Mouse (Mus musculus) C2C12 (cell line): ENCODE measurements around the gene Rab31. TPM values are rescaled to one million over a fixed set of nuclear protein-coding genes. Genes with fewer than 3 reads are reported as not detected.

Source experiments
- H3K27me3 ChIP-seq: one replicate; pipeline ENCODE4 v1.6.1; 2011; ENCODE audit not compliant: control insufficient read depth, insufficient read depth, insufficient read length
- H3K36me3 ChIP-seq: one replicate; pipeline ENCODE4 v1.6.1; 2011; ENCODE audit not compliant: control insufficient read depth, insufficient read depth
- H3K4me3 ChIP-seq: one replicate; pipeline ENCODE4 v1.5.1; 2011; ENCODE audit warnings: mild to moderate bottlenecking, control low read depth; ENCODE audit not compliant: poor library complexity, insufficient read depth, severe bottlenecking
- H3K79me2 ChIP-seq: one replicate; pipeline ENCODE4 v1.6.1; 2011; ENCODE audit not compliant: control insufficient read depth, insufficient read depth
- H3K79me3 ChIP-seq: one replicate; pipeline ENCODE4 v1.6.1; 2011; ENCODE audit warnings: low read depth, control low read depth
- H3ac ChIP-seq: one replicate; pipeline ENCODE3; 2011; ENCODE audit warnings: low read depth; ENCODE audit not compliant: control insufficient read depth, insufficient read length
- CEBPB ChIP-seq: IDR thresholded peaks from one replicate; pipeline ENCODE4 v1.6.1; 2011; ENCODE audit warnings: low read depth, mild to moderate bottlenecking, control low read depth, moderate library complexity
- CTCF ChIP-seq: IDR thresholded peaks from one replicate; pipeline ENCODE4 v1.5.1; 2011; ENCODE audit not compliant: control insufficient read depth, insufficient read depth, insufficient read length
- FOSL1 ChIP-seq: IDR thresholded peaks from one replicate; pipeline ENCODE4 v1.8.0; 2011; ENCODE audit warnings: mild to moderate bottlenecking, low read length; ENCODE audit not compliant: poor library complexity, insufficient read depth, severe bottlenecking
- MAX ChIP-seq: IDR thresholded peaks from one replicate; pipeline ENCODE4 v1.6.1; 2011; ENCODE audit warnings: mild to moderate bottlenecking, control low read depth
- MYOD1 ChIP-seq: IDR thresholded peaks from one replicate; pipeline ENCODE4 v1.6.1; 2011; ENCODE audit warnings: low read depth; ENCODE audit not compliant: control insufficient read depth, insufficient read length
- MYOG ChIP-seq: IDR thresholded peaks from one replicate; pipeline ENCODE4 v1.6.1; 2011; ENCODE audit not compliant: control insufficient read depth, insufficient read length; ENCODE audit errors: extremely low read depth
- USF1 ChIP-seq: IDR thresholded peaks from one replicate; pipeline ENCODE4 v1.6.1; 2011; ENCODE audit warnings: low read depth, mild to moderate bottlenecking, control low read depth, moderate library complexity
- polyA plus RNA-seq: library from polyadenylated mRNA; unstranded; fragments of >200 nt; fragmentation: generic; extraction: Trizol; gene quantifications from one replicate; pipeline ENCODE4 v1.2.1, GENCODE M21; 2012; ENCODE audit warnings: missing spikeins

Gene Rab31
- polyA plus RNA-seq, 1 experiment: 144 TPM

- Histone ChIP-seq H3K79me2 (peaks cover 97% of the 10 kb centered on the region), H3K79me3 (peaks cover 69% of the 10 kb centered on the region), H3K27me3 (no peaks in the 10 kb centered on the region), H3K4me3 (no peak overlapping the region), H3ac (no peak overlapping the region), H3K36me3 (peaks cover 24% of the 10 kb centered on the region)
- TF ChIP-seq CEBPB: no peak
Measured at GRCm38 (mm10) chr17:65729945-65730741, 42.4 kb downstream of the Rab31 start.

GRCm38 (mm10) chr17:65726755-65727154, 45.8 kb downstream of the Rab31 start:
- TF ChIP-seq FOSL1 (no peak), CEBPB (no peak), MYOG (no peak), USF1 (peak; percentile 66)
- Histone ChIP-seq H3K36me3 (peaks cover 35% of the 10 kb centered on the region), H3ac (no peak overlapping the region), H3K79me2 (peaks cover 97% of the 10 kb centered on the region), H3K79me3 (peaks cover 68% of the 10 kb centered on the region), H3K27me3 (no peaks in the 10 kb centered on the region), H3K4me3 (no peak overlapping the region)

GRCm38 (mm10) chr17:65726274-65726673, 46.3 kb downstream of the Rab31 start:
- H3ac ChIP-seq: no peak overlapping the region
- H3K4me3 ChIP-seq: no peak overlapping the region
- peaks cover 97% of the 10 kb centered on the region for H3K79me2 ChIP-seq
- no peaks in the 10 kb centered on the region for H3K27me3 ChIP-seq
- H3K79me3 ChIP-seq: peaks cover 70% of the 10 kb centered on the region
- peak; percentile 35 for TF ChIP-seq CTCF
- TF ChIP-seq MAX: no peak
- H3K36me3 ChIP-seq: peaks cover 39% of the 10 kb centered on the region

GRCm38 (mm10) chr17:65725814-65726213, 46.7 kb downstream of the Rab31 start:
- H3K27me3 ChIP-seq: no peaks in the 10 kb centered on the region
- no peak overlapping the region for H3K4me3 ChIP-seq
- peaks cover 92% of the 10 kb centered on the region for H3K79me2 ChIP-seq
- H3K79me3 ChIP-seq: peaks cover 67% of the 10 kb centered on the region
- H3K36me3 ChIP-seq: peaks cover 41% of the 10 kb centered on the region
- no peak overlapping the region for H3ac ChIP-seq
- TF ChIP-seq MYOG: no peak
- TF ChIP-seq MYOD1: no peak
- no peak for TF ChIP-seq CEBPB
- TF ChIP-seq CTCF: no peak
- TF ChIP-seq USF1: no peak
- no peak for TF ChIP-seq MAX
- TF ChIP-seq FOSL1: no peak

- no peak overlapping the region for H3K4me3 ChIP-seq
- no peaks in the 10 kb centered on the region for H3K27me3 ChIP-seq
- H3ac ChIP-seq: no peak overlapping the region
- peaks cover 88% of the 10 kb centered on the region for H3K79me2 ChIP-seq
- H3K79me3 ChIP-seq: peaks cover 67% of the 10 kb centered on the region
- TF ChIP-seq USF1: no peak
- no peak for TF ChIP-seq MAX
- TF ChIP-seq MYOD1: no peak
- TF ChIP-seq MYOG: no peak
- TF ChIP-seq CTCF: no peak
- TF ChIP-seq FOSL1: no peak
- no peak for TF ChIP-seq CEBPB
- peaks cover 41% of the 10 kb centered on the region for H3K36me3 ChIP-seq
Measured at GRCm38 (mm10) chr17:65725381-65725780, 47.2 kb downstream of the Rab31 start.

- no peak for TF ChIP-seq CEBPB
- no peak for TF ChIP-seq MYOD1
- Histone ChIP-seq H3K4me3 (no peak overlapping the region), H3ac (no peak overlapping the region)
Measured at GRCm38 (mm10) chr17:65724254-65724653, 48.3 kb downstream of the Rab31 start.

More at GRCm38 (mm10) chr17:65724254-65724653, 48.3 kb downstream of the Rab31 start:
- peaks cover 63% of the 10 kb centered on the region for H3K79me3 ChIP-seq
- peaks cover 77% of the 10 kb centered on the region for H3K79me2 ChIP-seq
- H3K36me3 ChIP-seq: peaks cover 41% of the 10 kb centered on the region
- no peaks in the 10 kb centered on the region for H3K27me3 ChIP-seq
